Mouse (Mus musculus) CH12.LX (cell line): ENCODE measurements around the gene BC004004. TPM values are rescaled to one million over a fixed set of nuclear protein-coding genes. Genes with fewer than 3 reads are reported as not detected.

ENCODE experiments used
- polyA plus RNA-seq: library from polyadenylated mRNA; unstranded; fragments of >175 nt; gene quantifications from 2 replicates; pipeline ENCODE4 v1.2.1, GENCODE M21; 2012; ENCODE audit warnings: low read depth; ENCODE audit not compliant: insufficient read length
- total RNA-seq, 2 experiments: library from RNA; depleted of rRNA; stranded (reverse); fragments of 300-350 nt in 1 of 2; fragments of >200 nt in 1 of 2; gene quantifications; 2 replicates each; pipeline ENCODE4 v1.2.3; 2012 to 2014

Gene BC004004
- total and polyA plus RNA-seq, 3 experiments = 67.9 to 89.1 (median 75.1) TPM

Other genes with a start within 250 kb of the BC004004 start
- 171 and 266 TPM in 2 replicates for gene Srsf3, start 236.2 kb upstream of the BC004004 start, total RNA-seq (2012; rRNA removed)
- gene Srsf3, start 236.2 kb upstream of the BC004004 start, total RNA-seq (2014; rRNA removed) = 380 and 479 TPM in 2 replicates
- 687 and 712 TPM in 2 replicates for gene Srsf3, start 236.2 kb upstream of the BC004004 start, polyA plus RNA-seq
- gene Cdkn1a, start 177.8 kb upstream of the BC004004 start, total RNA-seq (2012; rRNA removed) = 25.3 and 37.5 TPM in 2 replicates
- 9.1 and 10.6 TPM in 2 replicates for gene Cdkn1a, start 177.8 kb upstream of the BC004004 start, total RNA-seq (2014; rRNA removed)
- 55.0 and 59.1 TPM in 2 replicates for gene Cdkn1a, start 177.8 kb upstream of the BC004004 start, polyA plus RNA-seq
- 0.17 and 0.34 TPM in 2 replicates for gene Rab44, start 154.6 kb upstream of the BC004004 start, total RNA-seq (2012; rRNA removed)
- gene Rab44, start 154.6 kb upstream of the BC004004 start, total RNA-seq (2014; rRNA removed) = 0.12 TPM in 1 of 2 replicates, not detected in the other
- 0.30 TPM in 1 of 2 replicates, not detected in the other for gene Rab44, start 154.6 kb upstream of the BC004004 start, polyA plus RNA-seq
- 0.50 and 1.3 TPM in 2 replicates for gene Cpne5, start 30.6 kb upstream of the BC004004 start, total RNA-seq (2012; rRNA removed)
- 0.68 and 0.74 TPM in 2 replicates for gene Cpne5, start 30.6 kb upstream of the BC004004 start, total RNA-seq (2014; rRNA removed)
- 1.4 and 1.9 TPM in 2 replicates for gene Cpne5, start 30.6 kb upstream of the BC004004 start, polyA plus RNA-seq
- gene Ppil1, start 4.6 kb upstream of the BC004004 start, total RNA-seq (2012; rRNA removed) = 97.2 and 123 TPM in 2 replicates
- gene Ppil1, start 4.6 kb upstream of the BC004004 start, total RNA-seq (2014; rRNA removed) = 135 and 143 TPM in 2 replicates
- gene Ppil1, start 4.6 kb upstream of the BC004004 start, polyA plus RNA-seq = 107 and 110 TPM in 2 replicates
- gene Pi16, start 48.9 kb downstream of the BC004004 start, total RNA-seq (2012; rRNA removed) = 0.13 TPM in 1 of 2 replicates, not detected in the other
- gene Pi16, start 48.9 kb downstream of the BC004004 start, total RNA-seq (2014; rRNA removed) = not detected in 2 replicates
- gene Pi16, start 48.9 kb downstream of the BC004004 start, polyA plus RNA-seq = not detected in 2 replicates
- gene Mtch1, start 79.1 kb downstream of the BC004004 start, total RNA-seq (2012; rRNA removed) = 139 and 143 TPM in 2 replicates
- 56.8 and 66.1 TPM in 2 replicates for gene Mtch1, start 79.1 kb downstream of the BC004004 start, total RNA-seq (2014; rRNA removed)
- 102 and 110 TPM in 2 replicates for gene Mtch1, start 79.1 kb downstream of the BC004004 start, polyA plus RNA-seq
- 48.3 and 67.6 TPM in 2 replicates for gene Fgd2, start 92.1 kb downstream of the BC004004 start, total RNA-seq (2012; rRNA removed)
- 41.7 and 41.9 TPM in 2 replicates for gene Fgd2, start 92.1 kb downstream of the BC004004 start, total RNA-seq (2014; rRNA removed)
- gene Fgd2, start 92.1 kb downstream of the BC004004 start, polyA plus RNA-seq = 49.2 and 54.4 TPM in 2 replicates
- gene Pim1, start 222.0 kb downstream of the BC004004 start, total RNA-seq (2012; rRNA removed) = 141 and 178 TPM in 2 replicates
- gene Pim1, start 222.0 kb downstream of the BC004004 start, total RNA-seq (2014; rRNA removed) = 72.7 and 75.8 TPM in 2 replicates
- gene Pim1, start 222.0 kb downstream of the BC004004 start, polyA plus RNA-seq = 121 and 133 TPM in 2 replicates